Mouse (Mus musculus): ENCODE results near the gene Hspb6. TPM values are rescaled to one million over a fixed set of nuclear protein-coding genes. Genes with fewer than 3 reads are reported as not detected.

Hspb6 gene
- polyA plus RNA-seq, 1 experiment from 2014 or later = 15.4 TPM

- H3K4me1 ChIP-seq = peaks cover 16% of the 10 kb centered on the region
- no peaks in the 10 kb centered on the region for H3K27me3 ChIP-seq
- no peak overlapping the region for H3K27ac ChIP-seq
- H3K4me2 ChIP-seq (replicated peaks) = no peak overlapping the region
- no peak overlapping the region for H3K9ac ChIP-seq
- WGBS = 93% methylated on average over 9 of the region's 9 CpGs
- no peaks in the 10 kb centered on the region for H3K9me3 ChIP-seq
- no peak overlapping the region for H3K4me3 ChIP-seq
- peaks cover 58% of the 10 kb centered on the region for H3K36me3 ChIP-seq
- ATAC-seq (ENCODE audit: low FRiP score, low read depth) = no peak
Measured at GRCm38 (mm10) chr7:30566033-30566432, 14.1 kb downstream of the Hspb6 start.

GRCm38 (mm10) chr7:30567555-30567954 is 15.6 kb downstream of the Hspb6 start:
- no peak overlapping the region for H3K4me3 ChIP-seq
- peaks cover 7% of the 10 kb centered on the region for H3K4me1 ChIP-seq
- H3K4me2 ChIP-seq (replicated peaks) = no peak overlapping the region
- whole genome bisulfite sequencing = 91% methylated on average over 11 of the region's 11 CpGs
- ATAC-seq (ENCODE audit: low FRiP score, low read depth) = no peak
- H3K27ac ChIP-seq = no peak overlapping the region
- peaks cover 70% of the 10 kb centered on the region for H3K36me3 ChIP-seq
- no peaks in the 10 kb centered on the region for H3K27me3 ChIP-seq
- H3K9ac ChIP-seq = no peak overlapping the region
- H3K9me3 ChIP-seq = no peaks in the 10 kb centered on the region

- 91% methylated on average over 5 of the region's 5 CpGs for WGBS
- Histone ChIP-seq H3K27ac (no peak overlapping the region), H3K9me3 (no peaks in the 10 kb centered on the region), H3K27me3 (no peaks in the 10 kb centered on the region), H3K4me2 (replicated peaks) (no peak overlapping the region), H3K4me1 (no peaks in the 10 kb centered on the region), H3K4me3 (no peak overlapping the region), H3K36me3 (peaks cover 95% of the 10 kb centered on the region), H3K9ac (no peak overlapping the region)
- no peak for ATAC-seq (ENCODE audit: low FRiP score, low read depth)
Measured at GRCm38 (mm10) chr7:30572389-30572788, 20.4 kb downstream of the Hspb6 start.

GRCm38 (mm10) chr7:30572969-30573368 is 21.0 kb downstream of the Hspb6 start:
- Histone ChIP-seq H3K27me3 (no peaks in the 10 kb centered on the region), H3K4me2 (replicated peaks) (no peak overlapping the region), H3K4me3 (no peak overlapping the region), H3K27ac (no peak overlapping the region), H3K9ac (no peak overlapping the region), H3K9me3 (no peaks in the 10 kb centered on the region), H3K4me1 (no peaks in the 10 kb centered on the region), H3K36me3 (peaks cover 97% of the 10 kb centered on the region)
- ATAC-seq (ENCODE audit: low FRiP score, low read depth) = no peak
- 87% methylated on average over 2 of the region's 2 CpGs for WGBS

- peaks cover 100% of the 10 kb centered on the region for H3K36me3 ChIP-seq
- no peak overlapping the region for H3K4me2 ChIP-seq (replicated peaks)
- no peak overlapping the region for H3K27ac ChIP-seq
- H3K27me3 ChIP-seq = no peaks in the 10 kb centered on the region
- H3K4me1 ChIP-seq = no peaks in the 10 kb centered on the region
- H3K9ac ChIP-seq = no peak overlapping the region
- ATAC-seq (ENCODE audit: low FRiP score, low read depth) = no peak
- WGBS = 92% methylated on average over 8 of the region's 8 CpGs
- H3K4me3 ChIP-seq = no peak overlapping the region
- H3K9me3 ChIP-seq = no peaks in the 10 kb centered on the region
Measured at GRCm38 (mm10) chr7:30579950-30580349, 28.0 kb downstream of the Hspb6 start.

- no peaks in the 10 kb centered on the region for H3K27me3 ChIP-seq
- peaks cover 100% of the 10 kb centered on the region for H3K36me3 ChIP-seq
- H3K9me3 ChIP-seq = no peaks in the 10 kb centered on the region
- 94% methylated on average over 16 of the region's 16 CpGs for WGBS
- H3K4me3 ChIP-seq = no peak overlapping the region
- peaks cover 1% of the 10 kb centered on the region for H3K4me1 ChIP-seq
- H3K9ac ChIP-seq = no peak overlapping the region
- ATAC-seq (ENCODE audit: low FRiP score, low read depth) = no peak
- no peak overlapping the region for H3K27ac ChIP-seq
- no peak overlapping the region for H3K4me2 ChIP-seq (replicated peaks)
Measured at GRCm38 (mm10) chr7:30581547-30581946, 29.6 kb downstream of the Hspb6 start.

GRCm38 (mm10) chr7:30584339-30584738 is 32.4 kb downstream of the Hspb6 start:
- no peaks in the 10 kb centered on the region for H3K9me3 ChIP-seq
- no peaks in the 10 kb centered on the region for H3K27me3 ChIP-seq
- H3K4me2 ChIP-seq (replicated peaks) = no peak overlapping the region
- H3K36me3 ChIP-seq = peaks cover 75% of the 10 kb centered on the region
- no peak for ATAC-seq (ENCODE audit: low FRiP score, low read depth)
- H3K27ac ChIP-seq = no peak overlapping the region
- WGBS = 94% methylated on average over 10 of the region's 10 CpGs
- no peak overlapping the region for H3K9ac ChIP-seq
- no peak overlapping the region for H3K4me3 ChIP-seq
- H3K4me1 ChIP-seq = peaks cover 13% of the 10 kb centered on the region

GRCm38 (mm10) chr7:30585170-30585569 is 33.2 kb downstream of the Hspb6 start:
- Histone ChIP-seq H3K27me3 (no peaks in the 10 kb centered on the region), H3K9me3 (no peaks in the 10 kb centered on the region), H3K36me3 (peaks cover 67% of the 10 kb centered on the region), H3K4me2 (replicated peaks) (no peak overlapping the region), H3K4me1 (peaks cover 20% of the 10 kb centered on the region), H3K4me3 (no peak overlapping the region), H3K27ac (no peak overlapping the region), H3K9ac (no peak overlapping the region)
- 93% methylated on average over 7 of the region's 7 CpGs for WGBS
- ATAC-seq (ENCODE audit: low FRiP score, low read depth) = no peak

- Histone ChIP-seq H3K27me3 (no peaks in the 10 kb centered on the region), H3K9ac (peak overlapping the region; percentile 99), H3K4me2 (replicated peaks) (peak overlapping the region; percentile 96), H3K4me1 (peaks cover 22% of the 10 kb centered on the region), H3K4me3 (peak overlapping the region; percentile 97), H3K27ac (no peak overlapping the region), H3K9me3 (no peaks in the 10 kb centered on the region), H3K36me3 (peaks cover 53% of the 10 kb centered on the region)
- no peak for ATAC-seq (ENCODE audit: low FRiP score, low read depth)
- WGBS = 90% methylated on average over 28 of the region's 28 CpGs
Measured at GRCm38 (mm10) chr7:30586455-30587020, 34.6 kb downstream of the Hspb6 start.

GRCm38 (mm10) chr7:30587842-30588667 is 36.1 kb downstream of the Hspb6 start:
- Histone ChIP-seq H3K9ac (peak overlapping the region; percentile 99), H3K27me3 (0 out of 2 replicates have a peak, but pooled peaks cover 2% of the 10 kb centered on the region), H3K4me3 (peak overlapping the region; percentile 97), H3K27ac (peak overlapping the region; percentile 93), H3K9me3 (no peaks in the 10 kb centered on the region), H3K4me2 (replicated peaks) (peak overlapping the region; percentile 96), H3K36me3 (peaks cover 38% of the 10 kb centered on the region), H3K4me1 (peaks cover 22% of the 10 kb centered on the region)
- WGBS = under 1% methylated on average over 44 of the region's 67 CpGs
- ATAC-seq (ENCODE audit: low FRiP score, low read depth) = peak; percentile 22

GRCm38 (mm10) chr7:30588676-30589434 is 36.9 kb downstream of the Hspb6 start, which contains the start of gene Kmt2b:
Kmt2b (minus strand) TSS chr7:30588726.
- Histone ChIP-seq H3K9me3 (no peaks in the 10 kb centered on the region), H3K4me3 (peak within 1 kb of the TSS; percentile 97), H3K36me3 (peaks cover 30% of the 10 kb centered on the region), H3K4me1 (peaks cover 22% of the 10 kb centered on the region), H3K27me3 (0 out of 2 replicates have a peak, but pooled peaks cover 2% of the 10 kb centered on the region), H3K27ac (peak within 1 kb of the TSS; percentile 93), H3K9ac (peak within 1 kb of the TSS; percentile 99), H3K4me2 (replicated peaks) (peak within 1 kb of the TSS; percentile 96)
- WGBS = 2% methylated on average over 59 of the region's 68 CpGs
- peak; percentile 96 for ATAC-seq (ENCODE audit: low FRiP score, low read depth)
